Mouse (Mus musculus): ENCODE measurements at regions not wholly inside any gene's neighbourhood (a gene's known extent, or its start where the extent isn't known, plus 50 kb on each side); places are given as distances from the start of the nearest gene placed in this dataset.

GRCm38 (mm10) chr2:79138368-79139109, 116.7 kb upstream of the Itga4 start:
- peaks cover 8% of the 10 kb centered on the region; the same call in 1 of the 2 replicates for H3K4me1 ChIP-seq (ENCODE audit: control insufficient read depth, insufficient read depth, insufficient read length)
- TF ChIP-seq CTCF (IDR thresholded peaks at IDR 0.05; ENCODE audit: extremely low read depth, insufficient read depth, insufficient read length, insufficient replicate concordance): no peak
- TF ChIP-seq POLR2A (IDR thresholded peaks at IDR 0.05; ENCODE audit: low read depth, low read length): no peak
- 89% methylated on average over 8 of the region's 8 CpGs for WGBS
- no peak overlapping the region for H3K27ac ChIP-seq (ENCODE audit: insufficient read depth, low read length)
- no peak for DNase-seq (ENCODE audit: low read depth in 1 of 2, low spot score in 2 of 2)
- H3K36me3 ChIP-seq (ENCODE audit: control insufficient read depth, insufficient read depth, low read length): no peaks in the 10 kb centered on the region
- H3K27me3 ChIP-seq (ENCODE audit: control insufficient read depth, insufficient read depth, low read length): no peaks in the 10 kb centered on the region
- H3K4me3 ChIP-seq (ENCODE audit: extremely low read depth, insufficient read depth, insufficient read length): no peak overlapping the region

- no peak for TF ChIP-seq CTCF (IDR thresholded peaks at IDR 0.05; ENCODE audit: extremely low read depth, insufficient read depth, insufficient read length, insufficient replicate concordance)
- TF ChIP-seq POLR2A (IDR thresholded peaks at IDR 0.05; ENCODE audit: low read depth, low read length): no peak
- no peak for DNase-seq (ENCODE audit: low read depth in 1 of 2, low spot score in 2 of 2)
- Histone ChIP-seq H3K36me3 (ENCODE audit: control insufficient read depth, insufficient read depth, low read length) (no peaks in the 10 kb centered on the region), H3K27ac (ENCODE audit: insufficient read depth, low read length) (no peak overlapping the region), H3K4me1 (ENCODE audit: control insufficient read depth, insufficient read depth, insufficient read length) (peaks cover 4% of the 10 kb centered on the region; the same call in 1 of the 2 replicates), H3K27me3 (ENCODE audit: control insufficient read depth, insufficient read depth, low read length) (no peaks in the 10 kb centered on the region), H3K4me3 (ENCODE audit: extremely low read depth, insufficient read depth, insufficient read length) (no peak overlapping the region)
- WGBS: 85% methylated on average over 7 of the region's 7 CpGs
Measured at GRCm38 (mm10) chr2:79141961-79142360, 113.3 kb upstream of the Itga4 start.

- H3K4me3 ChIP-seq (ENCODE audit: extremely low read depth, insufficient read depth, insufficient read length): no peak overlapping the region
- H3K27me3 ChIP-seq (ENCODE audit: control insufficient read depth, insufficient read depth, low read length): no peaks in the 10 kb centered on the region
- TF ChIP-seq CTCF (IDR thresholded peaks at IDR 0.05; ENCODE audit: extremely low read depth, insufficient read depth, insufficient read length, insufficient replicate concordance) (no peak), POLR2A (IDR thresholded peaks at IDR 0.05; ENCODE audit: low read depth, low read length) (no peak)
- H3K4me1 ChIP-seq (ENCODE audit: control insufficient read depth, insufficient read depth, insufficient read length): no peaks in the 10 kb centered on the region
- no peaks in the 10 kb centered on the region for H3K36me3 ChIP-seq (ENCODE audit: control insufficient read depth, insufficient read depth, low read length)
- no peak for DNase-seq (ENCODE audit: low read depth in 1 of 2, low spot score in 2 of 2)
- H3K27ac ChIP-seq (ENCODE audit: insufficient read depth, low read length): no peak overlapping the region
- 93% methylated on average over 3 of the region's 3 CpGs for WGBS
Measured at GRCm38 (mm10) chr2:79143196-79143595, 112.0 kb upstream of the Itga4 start.

GRCm38 (mm10) chr2:79145897-79146296, 109.3 kb upstream of the Itga4 start:
- 36% methylated on average over 1 of the region's 1 CpGs for WGBS
- no peaks in the 10 kb centered on the region for H3K4me1 ChIP-seq (ENCODE audit: control insufficient read depth, insufficient read depth, insufficient read length)
- H3K27ac ChIP-seq (ENCODE audit: insufficient read depth, low read length): no peak overlapping the region
- no peak for DNase-seq (ENCODE audit: low read depth in 1 of 2, low spot score in 2 of 2)
- H3K36me3 ChIP-seq (ENCODE audit: control insufficient read depth, insufficient read depth, low read length): no peaks in the 10 kb centered on the region
- TF ChIP-seq POLR2A (IDR thresholded peaks at IDR 0.05; ENCODE audit: low read depth, low read length): no peak
- TF ChIP-seq CTCF (IDR thresholded peaks at IDR 0.05; ENCODE audit: extremely low read depth, insufficient read depth, insufficient read length, insufficient replicate concordance): no peak
- no peaks in the 10 kb centered on the region for H3K27me3 ChIP-seq (ENCODE audit: control insufficient read depth, insufficient read depth, low read length)
- H3K4me3 ChIP-seq (ENCODE audit: extremely low read depth, insufficient read depth, insufficient read length): no peak overlapping the region

- TF ChIP-seq CTCF (IDR thresholded peaks at IDR 0.05; ENCODE audit: extremely low read depth, insufficient read depth, insufficient read length, insufficient replicate concordance) (no peak), POLR2A (IDR thresholded peaks at IDR 0.05; ENCODE audit: low read depth, low read length) (no peak)
- Histone ChIP-seq H3K4me3 (ENCODE audit: extremely low read depth, insufficient read depth, insufficient read length) (no peak overlapping the region), H3K36me3 (ENCODE audit: control insufficient read depth, insufficient read depth, low read length) (no peaks in the 10 kb centered on the region), H3K27ac (ENCODE audit: insufficient read depth, low read length) (no peak overlapping the region), H3K4me1 (ENCODE audit: control insufficient read depth, insufficient read depth, insufficient read length) (no peaks in the 10 kb centered on the region), H3K27me3 (ENCODE audit: control insufficient read depth, insufficient read depth, low read length) (no peaks in the 10 kb centered on the region)
- WGBS: 94% methylated on average over 4 of the region's 4 CpGs
- DNase-seq (ENCODE audit: low read depth in 1 of 2, low spot score in 2 of 2): no peak
Measured at GRCm38 (mm10) chr2:79146563-79146962, 108.7 kb upstream of the Itga4 start.

- H3K4me3 ChIP-seq (ENCODE audit: extremely low read depth, insufficient read depth, insufficient read length): no peak overlapping the region
- no peaks in the 10 kb centered on the region for H3K36me3 ChIP-seq (ENCODE audit: control insufficient read depth, insufficient read depth, low read length)
- no peak overlapping the region for H3K27ac ChIP-seq (ENCODE audit: insufficient read depth, low read length)
- no peak for DNase-seq (ENCODE audit: low read depth in 1 of 2, low spot score in 2 of 2)
- WGBS: 41% methylated on average over 3 of the region's 3 CpGs
- H3K4me1 ChIP-seq (ENCODE audit: control insufficient read depth, insufficient read depth, insufficient read length): no peaks in the 10 kb centered on the region
- no peaks in the 10 kb centered on the region for H3K27me3 ChIP-seq (ENCODE audit: control insufficient read depth, insufficient read depth, low read length)
- no peak for TF ChIP-seq CTCF (IDR thresholded peaks at IDR 0.05; ENCODE audit: extremely low read depth, insufficient read depth, insufficient read length, insufficient replicate concordance)
- no peak for TF ChIP-seq POLR2A (IDR thresholded peaks at IDR 0.05; ENCODE audit: low read depth, low read length)
Measured at GRCm38 (mm10) chr2:79149012-79149698, 106.1 kb upstream of the Itga4 start.

- 85% methylated on average over 4 of the region's 4 CpGs for WGBS
- TF ChIP-seq POLR2A (IDR thresholded peaks at IDR 0.05; ENCODE audit: low read depth, low read length) (no peak), CTCF (IDR thresholded peaks at IDR 0.05; ENCODE audit: extremely low read depth, insufficient read depth, insufficient read length, insufficient replicate concordance) (no peak)
- Histone ChIP-seq H3K4me3 (ENCODE audit: extremely low read depth, insufficient read depth, insufficient read length) (no peak overlapping the region), H3K27ac (ENCODE audit: insufficient read depth, low read length) (no peak overlapping the region), H3K36me3 (ENCODE audit: control insufficient read depth, insufficient read depth, low read length) (no peaks in the 10 kb centered on the region), H3K4me1 (ENCODE audit: control insufficient read depth, insufficient read depth, insufficient read length) (no peaks in the 10 kb centered on the region), H3K27me3 (ENCODE audit: control insufficient read depth, insufficient read depth, low read length) (no peaks in the 10 kb centered on the region)
- DNase-seq (ENCODE audit: low read depth in 1 of 2, low spot score in 2 of 2): no peak
Measured at GRCm38 (mm10) chr2:79151610-79152009, 103.6 kb upstream of the Itga4 start.
